Mouse (Mus musculus) retina, postnatal 7 days (tissue): ENCODE data around the gene Usp19.

Experiments used
- DNase-seq: peaks from one replicate; pipeline ENCODE4 v3.0.0-alpha.2; 2012; ENCODE audit warnings: low read depth, low spot score

Gene Usp19

GRCm38 (mm10) chr9:108494146-108494825, 3.9 kb downstream of the Usp19 start:
- DNase-seq: no peak

GRCm38 (mm10) chr9:108494905-108495304, 4.5 kb downstream of the Usp19 start:
- DNase-seq: no peak

- DNase-seq: no peak
These were observed 8.8 kb downstream of the Usp19 start for GRCm38 (mm10) chr9:108499231-108499630.

GRCm38 (mm10) chr9:108499943-108500342, 9.5 kb downstream of the Usp19 start:
- DNase-seq: no peak

GRCm38 (mm10) chr9:108506901-108507300, 16.5 kb downstream of the Usp19 start:
- DNase-seq: no peak

- peak; percentile 85 for DNase-seq
These were observed 17.4 kb downstream of the Usp19 start, which contains the start of gene Qars for GRCm38 (mm10) chr9:108507619-108508434. Qars (plus strand) TSS chr9:108507706.

GRCm38 (mm10) chr9:108508776-108509175, 18.4 kb downstream of the Usp19 start:
- no peak for DNase-seq

GRCm38 (mm10) chr9:108516380-108517251, 26.2 kb downstream of the Usp19 start, which contains the start of gene Qrich1:
Qrich1 (plus strand) TSS chr9:108516806.
- peak; percentile 96 for DNase-seq

- peak; percentile 66 for DNase-seq
These were observed 27.0 kb downstream of the Usp19 start for GRCm38 (mm10) chr9:108517253-108517930.

- no peak for DNase-seq
These were observed 27.5 kb downstream of the Usp19 start for GRCm38 (mm10) chr9:108517931-108518332.

- no peak for DNase-seq
These were observed 31.2 kb downstream of the Usp19 start for GRCm38 (mm10) chr9:108521604-108522003.

- no peak for DNase-seq
These were observed 32.9 kb downstream of the Usp19 start for GRCm38 (mm10) chr9:108523341-108523740.

- DNase-seq: no peak
These were observed 35.0 kb downstream of the Usp19 start for GRCm38 (mm10) chr9:108525400-108525799.

GRCm38 (mm10) chr9:108530954-108531353, 40.6 kb downstream of the Usp19 start:
- no peak for DNase-seq

- no peak for DNase-seq
These were observed 41.1 kb downstream of the Usp19 start for GRCm38 (mm10) chr9:108531496-108531895.

GRCm38 (mm10) chr9:108540846-108541245, 50.4 kb downstream of the Usp19 start:
- no peak for DNase-seq

GRCm38 (mm10) chr9:108545986-108546385, 55.6 kb downstream of the Usp19 start:
- DNase-seq: no peak

GRCm38 (mm10) chr9:108546875-108547274, 56.5 kb downstream of the Usp19 start:
- DNase-seq: no peak
